Mouse (Mus musculus) thymus, postnatal 36 days (tissue): ENCODE data around the gene Med25.
A peak's percentile ranks its signal among the peaks of the same experiment; 100 is the strongest.

Source experiments
- DNase-seq, 2 experiments: peaks; one replicate each; pipeline ENCODE4 v3.0.0; 2022; ENCODE audit warnings: mixed read lengths in 2 of 2

The Med25 gene

DNA sequence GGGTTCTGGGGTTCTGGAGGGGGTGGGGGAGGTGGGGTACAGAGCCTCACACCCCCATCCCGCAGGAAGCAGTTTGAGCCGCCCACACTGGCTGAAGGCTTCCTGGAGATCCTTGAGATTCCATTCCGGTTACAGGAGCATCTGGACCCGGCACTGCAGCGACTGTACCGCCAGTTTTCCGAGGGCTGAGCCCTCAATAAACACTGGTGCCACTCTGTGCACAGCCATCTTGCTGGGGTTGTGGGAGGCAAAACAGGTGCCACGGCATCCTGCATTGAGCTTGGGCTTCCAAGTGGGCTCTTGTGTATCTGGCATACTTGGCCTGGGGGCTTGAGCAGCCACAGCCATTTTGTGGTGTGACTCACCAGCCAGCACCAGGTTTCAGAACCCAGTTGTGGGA lies 30.1 kb downstream of the Med25 start:
- no peak for DNase-seq

DNA sequence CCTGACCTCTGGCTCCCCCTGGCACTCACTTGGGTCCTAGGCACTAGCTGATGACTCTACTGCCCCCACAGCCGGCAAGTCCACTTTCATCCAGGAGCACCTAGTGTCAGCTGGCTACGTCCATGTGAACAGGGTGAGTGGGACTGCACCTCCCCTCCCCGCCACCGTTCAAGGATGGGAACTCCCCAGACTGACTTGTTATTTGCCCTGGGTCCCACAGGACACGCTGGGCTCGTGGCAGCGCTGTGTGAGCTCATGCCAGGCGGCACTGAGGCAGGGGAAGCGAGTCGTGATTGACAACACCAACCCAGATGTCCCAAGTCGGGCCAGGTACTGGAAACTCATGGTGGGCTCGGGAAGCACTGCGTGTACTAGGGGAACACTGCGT lies 31.1 kb downstream of the Med25 start:
- DNase-seq, result no peak

DNA sequence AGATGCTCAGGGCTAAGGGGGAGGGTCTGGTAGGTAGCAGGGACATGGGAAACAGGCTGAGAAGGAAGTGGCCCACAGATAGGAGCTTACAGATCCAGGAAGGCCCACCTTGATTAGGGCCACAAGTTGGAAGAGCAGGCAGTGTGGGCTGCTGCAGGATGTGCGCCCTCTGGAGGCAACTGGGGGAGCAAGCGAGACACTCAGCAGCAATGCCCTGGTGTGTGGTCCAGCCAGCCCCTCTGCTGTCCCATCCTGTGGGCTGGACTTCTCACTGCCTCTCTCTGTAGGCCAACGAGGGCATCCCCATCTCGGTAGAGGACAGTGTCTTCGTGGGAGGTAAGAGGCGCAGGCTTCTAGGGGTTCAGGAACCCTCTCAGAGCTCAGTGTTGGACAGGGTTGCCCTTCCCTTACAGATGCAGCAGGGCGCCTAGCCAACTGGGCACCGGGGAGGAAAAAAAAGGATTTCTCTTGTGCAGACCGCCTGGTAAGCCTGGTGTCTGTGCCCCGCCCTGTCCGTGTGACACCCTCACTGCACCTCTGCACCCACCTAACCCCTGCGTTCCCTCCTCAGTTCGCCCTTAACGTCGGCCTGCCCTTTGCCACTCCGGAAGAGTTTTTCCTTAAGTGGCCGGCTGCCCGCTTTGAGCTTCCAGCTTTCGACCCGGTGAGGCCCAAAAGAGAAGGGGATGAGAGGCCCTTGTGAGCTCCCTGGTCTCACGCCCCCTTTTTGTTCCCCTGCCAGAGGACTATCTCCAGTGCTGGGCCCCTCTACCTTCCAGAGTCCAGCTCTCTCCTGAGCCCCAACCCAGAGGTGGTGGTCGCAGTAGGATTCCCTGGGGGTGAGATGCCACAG lies 31.7 kb downstream of the Med25 start:
- peak; percentile 62 to 67 for DNase-seq

DNA sequence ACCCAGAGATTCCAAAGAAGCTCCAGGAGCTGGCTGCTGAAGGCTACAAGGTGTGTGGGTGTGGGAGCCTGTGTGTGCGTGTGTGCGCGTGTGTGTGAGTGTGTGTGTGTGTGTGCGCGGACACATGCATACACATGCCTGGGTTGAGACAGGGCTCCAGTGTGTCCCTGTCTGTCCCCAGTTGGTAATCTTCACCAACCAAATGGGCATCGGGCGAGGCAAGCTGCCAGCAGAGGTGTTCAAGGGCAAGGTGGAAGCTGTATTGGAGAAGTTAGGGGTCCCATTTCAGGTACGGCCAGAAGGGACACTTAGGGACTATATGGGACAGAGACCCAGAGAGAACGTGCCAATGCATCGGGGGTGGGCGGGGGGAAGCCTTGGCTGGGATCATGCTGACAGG lies 32.6 kb downstream of the Med25 start:
- DNase-seq, result no peak

DNA sequence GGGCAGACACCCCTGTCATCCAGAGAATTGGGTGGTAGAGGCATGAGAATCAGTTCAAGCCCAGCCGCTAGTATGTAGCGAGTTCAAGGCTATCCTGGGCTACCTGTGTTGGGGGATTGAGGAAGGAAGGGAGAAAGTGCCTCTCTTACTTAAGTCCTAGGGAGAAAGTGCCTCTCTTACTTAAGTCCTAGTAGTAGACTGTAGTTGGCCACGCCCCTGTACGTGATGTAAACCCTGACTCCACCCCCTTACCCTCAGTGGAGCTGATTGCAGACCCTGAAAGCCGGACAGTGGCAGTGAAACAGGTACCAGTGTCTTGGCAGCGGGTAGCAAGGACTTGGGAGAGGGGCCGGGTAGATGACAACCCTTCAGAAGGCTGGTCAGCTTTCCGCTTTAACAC lies 34.6 kb downstream of the Med25 start:
- DNase-seq, result peak in 1 of 2 experiments; percentile 40

DNA sequence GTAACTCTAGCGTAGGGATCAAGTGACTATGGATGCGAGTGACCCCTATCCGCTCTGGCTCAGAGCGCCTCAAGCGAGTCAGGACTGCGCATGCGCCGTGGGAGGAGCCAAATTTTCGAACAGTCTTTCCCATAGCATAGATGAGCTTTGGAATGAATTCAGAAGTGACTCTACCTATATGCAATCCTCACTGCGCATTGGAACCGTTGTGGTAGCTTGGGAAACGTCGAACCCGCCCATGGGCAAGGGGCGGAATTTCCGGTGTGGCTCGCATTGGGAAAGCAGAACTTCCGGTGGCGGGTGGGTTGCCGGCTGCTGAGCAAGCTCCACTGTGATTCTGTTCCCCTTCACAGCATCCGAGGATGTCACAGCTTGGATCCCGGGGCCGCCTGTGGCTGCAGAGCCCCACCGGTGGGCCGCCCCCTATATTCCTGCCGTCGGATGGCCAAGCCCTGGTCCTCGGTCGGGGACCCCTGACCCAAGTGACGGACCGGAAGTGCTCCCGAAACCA lies 35.4 kb downstream of the Med25 start, which contains the start of gene Pnkp:
Gene Pnkp (plus strand): TSS at position 98 of the 511 bp plus-strand sequence.
- DNase-seq, result peak; percentile 82 to 85

DNA sequence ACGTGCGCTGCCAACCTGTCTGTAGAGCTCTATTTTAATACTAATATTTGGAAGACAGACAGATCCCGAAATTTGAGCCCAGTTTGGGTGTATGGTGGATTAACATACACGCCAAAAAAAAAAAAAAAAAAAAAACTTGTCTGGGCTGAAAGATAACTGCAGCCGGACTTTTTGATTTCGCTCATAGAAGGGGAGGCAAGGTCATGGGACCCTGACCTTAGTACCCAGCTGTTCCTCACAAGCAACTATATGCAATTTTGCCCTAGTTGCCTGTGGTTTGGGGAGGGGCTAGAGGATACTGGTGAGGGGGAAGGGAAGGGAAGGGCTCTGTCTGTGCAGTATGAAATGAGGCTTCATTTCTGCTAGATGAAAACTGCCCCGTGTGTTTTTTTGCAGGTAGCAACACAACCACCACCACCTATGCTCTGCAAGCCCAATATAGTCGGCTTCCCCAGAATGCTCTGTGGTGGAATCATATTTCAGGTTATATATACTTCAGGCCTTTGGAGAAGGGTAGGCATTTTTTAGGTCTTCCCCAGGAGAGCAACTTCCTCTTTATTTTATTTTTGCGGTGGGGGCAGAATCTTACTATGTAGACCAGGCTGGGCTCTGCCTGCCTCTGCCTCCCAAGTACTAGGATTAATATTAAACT lies 36.1 kb downstream of the Med25 start:
- peak in 1 of 2 experiments; percentile 63 for DNase-seq

DNA sequence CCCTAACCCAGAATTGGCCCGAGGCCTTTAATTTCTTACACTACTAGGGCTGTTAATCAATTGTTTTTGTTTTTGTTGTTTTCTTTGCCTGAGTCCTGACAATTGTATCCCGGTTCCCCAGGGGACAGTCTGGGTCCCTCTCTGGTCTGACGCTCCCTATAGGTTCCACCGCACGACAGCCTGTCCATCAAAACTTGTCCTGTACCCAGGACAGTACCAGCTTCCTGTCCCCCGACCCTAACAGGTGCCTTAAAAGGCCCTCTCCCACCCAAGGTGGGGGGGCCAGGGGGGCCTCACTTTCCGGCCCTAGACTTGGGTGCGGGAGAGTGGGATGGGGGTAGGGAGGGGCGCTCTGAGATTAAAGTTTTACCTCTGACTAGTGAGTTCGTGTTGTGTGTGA lies 37.5 kb downstream of the Med25 start:
- peak in 1 of 2 experiments; percentile 56 for DNase-seq

DNA sequence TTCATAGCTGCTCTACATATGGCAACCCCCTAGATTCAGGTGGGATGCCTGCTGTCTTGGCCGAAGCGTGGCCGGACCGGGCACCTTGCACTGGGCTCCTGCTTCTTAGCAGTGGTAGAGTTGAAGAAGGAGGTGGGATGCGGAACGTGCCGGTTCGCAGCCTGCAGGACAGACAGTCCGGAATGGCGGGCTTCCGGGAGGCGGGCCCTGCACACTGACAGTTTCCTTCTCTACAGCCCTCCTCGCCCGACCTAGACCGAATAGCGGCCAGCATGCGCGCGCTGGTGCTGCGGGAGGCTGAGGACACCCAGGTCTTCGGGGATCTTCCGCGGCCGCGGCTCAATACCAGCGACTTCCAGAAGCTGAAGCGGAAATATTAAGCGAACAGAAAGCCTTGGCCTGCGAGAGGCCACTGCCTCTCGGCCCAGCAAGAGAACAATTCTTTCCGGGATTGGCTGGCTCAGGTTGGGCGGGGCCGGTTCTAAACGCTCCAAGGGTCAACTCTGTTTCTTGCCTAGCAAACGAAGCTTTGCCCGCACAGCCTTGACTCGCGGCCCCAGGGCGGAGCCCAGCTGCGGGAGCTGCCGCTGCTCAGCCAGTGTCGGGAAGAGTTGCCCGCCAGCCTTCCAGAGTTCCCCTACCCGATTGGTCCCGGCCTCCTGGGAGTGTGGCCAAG lies 38.0 kb downstream of the Med25 start:
- peak; percentile 83 to 84 for DNase-seq

DNA sequence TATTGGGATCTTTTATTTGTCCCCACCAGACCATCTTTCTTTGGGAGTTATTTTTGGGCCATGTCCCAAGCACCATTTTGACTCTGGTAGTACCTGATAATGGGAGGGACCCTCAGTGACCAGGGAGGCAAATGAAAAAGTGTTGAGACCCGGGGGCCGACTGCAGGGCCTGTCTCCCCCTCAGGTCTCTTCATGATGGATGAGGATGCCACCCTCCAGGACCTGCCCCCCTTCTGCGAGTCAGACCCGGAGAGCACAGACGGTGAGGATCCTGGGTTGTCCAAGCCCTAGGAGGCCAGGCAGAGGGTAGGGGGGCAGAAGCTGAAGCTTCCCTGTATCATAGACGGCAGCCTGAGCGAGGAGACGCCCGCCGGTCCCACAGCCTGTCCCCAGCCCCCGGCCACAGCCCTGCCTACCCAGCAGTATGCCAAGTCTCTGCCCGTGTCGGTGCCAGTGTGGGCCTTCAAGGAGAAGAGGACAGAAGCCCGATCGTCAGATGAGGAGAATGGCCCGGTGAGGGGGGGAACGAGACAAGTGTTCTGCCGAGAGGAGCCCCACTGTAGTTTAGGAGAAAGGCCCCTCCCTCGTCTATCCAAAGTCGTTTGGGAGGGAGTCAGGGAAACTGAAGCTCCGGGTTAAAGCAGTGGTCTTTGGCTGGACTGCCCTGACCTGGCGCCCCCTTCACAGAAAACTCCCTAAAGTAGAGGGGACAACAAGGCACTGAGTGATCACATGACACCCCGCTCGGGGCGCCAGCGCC lies 38.7 kb downstream of the Med25 start:
- DNase-seq, result no peak

DNA sequence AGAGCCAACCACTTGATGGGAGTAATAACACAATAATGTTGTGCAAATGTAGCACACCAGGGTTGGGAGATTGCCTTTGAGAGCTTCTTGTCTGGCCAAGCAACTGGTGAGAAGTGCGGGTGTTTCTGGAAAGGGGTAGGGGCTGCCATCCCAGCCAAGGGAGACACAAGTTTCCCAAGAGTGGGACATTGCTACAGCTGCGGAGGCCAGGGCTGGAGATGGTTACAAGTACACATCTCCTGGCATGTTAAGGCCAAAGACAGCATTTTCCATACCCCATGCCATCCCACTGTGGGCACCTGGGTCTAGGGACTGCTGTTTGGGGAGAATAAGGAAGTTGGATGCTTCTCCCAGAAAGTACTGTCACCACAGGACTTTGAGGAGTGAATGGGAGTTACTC lies 39.4 kb downstream of the Med25 start:
- no peak for DNase-seq

DNA sequence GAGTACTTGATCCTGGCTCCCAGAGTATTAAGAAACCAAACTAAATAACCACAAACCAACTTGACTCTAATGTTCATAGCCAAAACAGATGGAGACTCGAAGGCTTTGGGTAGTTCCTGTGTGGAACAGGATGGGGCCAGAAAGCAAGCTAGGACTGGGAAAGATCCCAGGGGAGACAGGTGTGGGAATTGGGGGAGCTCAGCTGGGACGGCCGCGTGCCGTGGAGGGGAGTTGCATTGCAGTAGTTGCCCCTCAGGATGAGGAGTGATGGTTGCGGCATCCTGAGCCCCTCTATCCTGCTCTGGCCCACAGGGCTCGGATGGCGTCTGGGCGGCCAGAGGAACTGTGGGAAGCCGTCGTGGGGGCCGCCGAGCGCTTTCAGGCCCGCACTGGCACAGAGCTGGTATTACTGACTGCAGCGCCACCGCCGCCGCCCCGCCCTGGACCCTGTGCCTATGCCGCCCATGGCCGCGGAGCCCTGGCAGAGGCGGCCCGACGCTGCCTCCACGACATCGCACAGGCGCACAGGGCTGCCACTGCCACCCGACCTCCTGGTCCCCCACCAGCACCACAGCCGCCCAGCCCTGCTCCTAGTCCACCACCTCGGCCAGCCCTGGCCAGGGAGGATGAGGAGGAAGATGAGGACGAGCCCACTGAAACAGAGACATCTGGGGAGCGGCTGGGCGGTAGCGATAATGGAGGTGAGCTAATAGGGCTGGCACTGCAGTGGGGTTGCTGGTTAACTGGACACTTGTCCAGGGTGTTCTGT lies 40.1 kb downstream of the Med25 start:
- no peak for DNase-seq

DNA sequence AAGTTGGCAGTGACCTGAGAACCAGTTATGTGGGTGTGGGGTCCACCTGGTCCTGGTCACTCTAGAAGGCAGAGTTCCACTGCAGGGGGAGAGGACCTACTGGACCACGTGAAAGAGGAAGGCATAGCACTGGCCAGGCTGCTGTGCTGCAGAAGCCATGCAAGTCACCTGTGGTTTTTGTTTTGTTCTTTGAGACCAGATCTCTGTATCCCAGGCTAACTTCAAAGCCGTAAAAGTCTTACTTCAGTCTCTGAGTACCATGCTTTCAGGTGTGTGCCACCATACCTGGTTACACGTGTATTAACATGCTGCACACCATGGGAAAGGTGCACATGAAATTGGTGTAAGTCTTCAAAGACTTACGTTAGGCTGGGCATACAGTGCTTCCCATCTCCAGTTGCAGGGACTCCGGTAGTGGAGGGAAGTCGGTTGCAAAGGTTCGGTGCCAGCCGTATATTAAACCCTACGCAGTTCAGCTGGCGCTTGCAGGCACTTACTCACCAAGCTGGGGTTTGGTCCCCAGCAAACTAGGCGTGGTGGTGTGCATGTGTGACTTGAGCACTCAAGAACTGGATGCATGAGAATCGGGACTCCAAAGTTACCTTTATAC lies 40.8 kb downstream of the Med25 start:
- no peak for DNase-seq

DNA sequence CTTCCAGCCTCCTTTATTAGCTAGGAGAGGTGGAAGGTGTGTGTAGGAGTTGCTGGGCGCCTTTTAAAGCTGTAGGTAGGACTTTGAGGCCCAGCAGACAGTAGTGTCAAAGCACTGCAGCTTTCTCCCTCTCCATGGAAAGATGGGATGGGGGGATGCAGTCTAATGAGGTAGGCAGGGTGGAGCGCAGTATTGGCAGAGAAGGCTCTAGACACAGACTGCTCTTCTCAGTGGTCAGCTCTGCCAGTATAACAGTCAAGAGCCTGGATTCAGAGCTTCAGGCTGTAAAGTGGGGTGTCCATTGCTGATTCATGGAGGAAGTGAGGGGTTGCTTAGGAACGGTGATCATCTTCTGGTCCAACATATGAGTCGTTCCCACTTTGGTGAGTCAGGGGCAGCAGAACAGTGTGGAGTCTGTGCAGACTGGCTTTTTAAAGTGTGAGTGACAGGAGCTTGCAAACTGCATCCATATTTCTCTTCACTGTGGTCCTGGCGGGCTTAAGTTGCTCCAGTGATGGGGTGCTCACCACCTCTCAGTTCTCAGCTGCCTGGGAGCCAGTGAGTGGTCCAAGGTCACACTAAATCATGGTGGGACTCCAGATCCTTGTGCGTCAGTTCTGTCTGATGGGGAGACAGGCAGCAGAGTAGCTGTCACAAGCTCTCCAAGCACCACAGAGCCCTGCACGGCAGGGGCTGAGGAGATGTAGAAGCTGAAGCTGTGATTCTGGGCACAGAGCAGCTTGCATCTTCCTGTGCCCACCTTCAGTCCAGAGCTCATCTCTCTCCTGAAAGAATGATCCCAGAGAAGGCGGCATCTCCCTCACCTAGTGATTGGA lies 41.5 kb downstream of the Med25 start:
- DNase-seq, result no peak

DNA sequence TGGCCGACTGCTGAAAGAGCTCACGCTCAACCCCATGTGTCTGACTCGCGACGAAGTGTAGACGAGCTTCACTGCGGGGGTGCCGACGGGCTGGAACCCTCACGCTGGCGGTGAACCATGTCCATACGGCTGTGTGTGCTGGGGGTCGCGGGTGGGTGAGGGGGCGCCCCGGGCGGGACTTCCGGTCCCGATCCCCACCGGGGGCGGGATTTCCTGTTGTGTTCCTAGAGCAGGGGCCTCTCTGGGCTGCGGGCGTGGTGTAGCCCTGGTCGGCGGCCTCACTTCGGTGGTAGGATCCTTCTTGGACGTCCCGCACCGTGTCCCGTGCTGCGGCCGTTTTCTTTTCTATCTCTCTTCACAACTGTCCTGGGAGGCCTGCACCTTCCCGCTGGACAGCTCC lies 42.4 kb downstream of the Med25 start:
- peak; percentile 75 to 83 for DNase-seq

DNA sequence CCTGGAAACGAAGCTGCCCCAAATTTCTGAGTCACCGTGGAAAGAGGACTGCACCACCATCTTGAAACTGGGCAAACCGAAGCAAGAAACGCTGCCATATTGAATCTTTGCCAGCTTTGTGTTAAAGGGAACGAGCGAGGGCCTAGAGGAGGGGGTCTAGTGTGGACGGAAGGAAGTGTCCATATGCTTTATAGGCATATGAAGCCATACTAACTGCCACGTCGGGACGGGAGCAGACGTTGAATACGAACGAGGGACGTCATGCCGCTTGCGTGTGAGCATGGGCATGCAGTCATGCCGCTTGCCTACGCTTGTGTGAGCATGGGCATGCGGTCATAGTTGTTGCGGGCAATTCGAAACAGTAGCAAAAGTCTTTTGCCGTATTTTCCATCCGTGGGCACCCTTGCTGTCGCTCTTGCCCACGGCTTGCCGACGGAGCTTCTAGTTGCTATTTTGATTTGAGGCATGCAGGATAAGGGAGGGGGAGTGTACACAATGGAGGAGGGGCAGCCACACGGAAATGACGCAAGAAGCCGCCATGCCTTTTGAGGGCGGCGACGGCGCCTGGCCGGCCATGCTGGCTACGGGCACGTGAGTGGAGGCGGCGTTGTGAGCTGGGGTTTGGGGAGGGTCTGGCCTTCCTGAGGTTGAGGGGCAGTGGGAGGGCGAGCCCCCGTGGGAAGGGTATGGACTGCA lies 42.9 kb downstream of the Med25 start:
- DNase-seq, result peak; percentile 87 to 91

DNA sequence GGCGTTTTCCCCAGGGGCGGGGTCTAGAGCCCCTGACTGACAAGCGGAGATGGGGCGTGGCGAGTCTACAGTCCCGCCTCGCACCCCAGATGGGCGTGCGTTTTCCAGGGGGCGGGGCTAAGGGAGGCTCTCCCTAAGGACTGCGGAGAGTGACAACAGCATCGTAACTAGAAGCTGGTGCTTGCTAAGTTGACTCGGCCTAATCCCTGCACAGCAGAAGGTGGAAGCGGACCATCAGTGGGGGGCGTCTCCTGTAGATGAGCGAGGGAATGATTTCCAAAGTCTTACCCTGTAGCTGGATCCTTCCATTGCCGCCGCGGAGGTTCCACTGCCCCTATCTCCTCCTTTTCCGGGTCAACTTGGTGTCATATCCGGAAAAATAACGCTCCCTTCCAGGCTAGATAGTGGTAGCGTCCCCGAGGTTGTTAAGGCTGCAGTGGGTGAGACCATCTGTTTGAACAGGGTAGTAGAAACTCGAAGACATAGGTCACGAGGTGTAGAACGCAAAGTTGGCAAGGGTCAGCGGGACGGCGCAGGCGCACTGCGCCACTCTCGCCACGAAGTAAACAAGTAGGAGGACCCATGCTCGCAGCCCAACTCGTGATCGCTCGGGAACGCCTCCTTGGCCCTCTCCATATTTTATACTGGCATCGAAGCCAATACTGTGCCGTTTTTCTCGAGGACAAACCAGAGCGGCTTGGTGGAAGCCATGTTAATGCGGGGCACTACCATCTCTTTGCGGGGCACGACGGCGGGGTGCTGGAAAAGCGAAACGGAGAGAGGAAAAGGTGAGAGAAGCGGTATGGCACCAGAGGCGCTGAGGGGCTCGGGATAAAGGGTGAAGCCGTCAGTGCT lies 43.7 kb downstream of the Med25 start, which contains the start of the genes Akt1s1 and Tbc1d17:
Gene Akt1s1 (plus strand): TSS at position 431 of the 855 bp plus-strand sequence.
Gene Tbc1d17 (minus strand): TSS at position 519 of the 855 bp plus-strand sequence.
- DNase-seq, result peak; percentile 97

DNA sequence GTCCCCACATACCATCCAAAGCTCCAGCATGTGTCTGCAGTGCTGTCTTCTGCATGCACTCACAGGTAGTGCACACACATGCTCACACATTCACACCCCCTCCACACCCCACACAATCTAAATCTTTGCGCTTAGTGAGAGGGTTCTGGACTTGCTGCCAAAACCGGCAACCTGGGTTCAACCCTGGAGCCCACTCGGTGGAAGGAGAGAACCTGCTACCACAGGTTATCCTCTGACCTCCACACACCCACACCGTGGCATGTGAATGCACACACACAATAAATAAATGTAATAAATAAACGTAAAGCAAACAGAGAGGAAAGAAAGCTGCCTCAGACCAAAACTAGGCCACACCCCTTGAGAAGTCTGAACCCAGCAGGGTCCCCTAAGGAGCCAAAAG lies 44.7 kb downstream of the Med25 start:
- no peak for DNase-seq

DNA sequence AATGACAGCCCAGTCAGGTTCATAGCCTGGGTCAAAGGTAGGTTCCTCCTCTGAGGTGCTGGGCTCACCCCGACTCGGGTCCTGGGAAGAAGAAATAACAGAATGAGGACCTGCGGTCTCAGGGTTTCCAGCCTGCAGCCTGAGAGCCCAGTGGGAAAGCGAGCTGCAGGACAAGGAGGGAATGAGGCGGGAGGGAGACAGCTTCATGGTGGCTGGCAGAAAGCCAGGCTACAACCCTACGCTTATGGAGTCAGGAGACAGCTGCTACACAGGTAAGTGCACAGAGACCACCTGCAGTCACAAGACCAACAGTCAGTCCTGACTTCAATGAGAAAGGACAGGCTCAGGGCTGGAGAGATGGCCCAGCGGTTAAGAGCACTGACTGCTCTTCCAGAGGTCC lies 45.7 kb downstream of the Med25 start:
- DNase-seq, result peak in 1 of 2 experiments; percentile 18
